Mouse (Mus musculus) bone marrow, adult 2 months (tissue): ENCODE data around the gene Rps6. TPM values are rescaled to one million over a fixed set of nuclear protein-coding genes. Genes with fewer than 3 reads are reported as not detected.
"Not testable (repeated sequence)": the region's sequence is repeated elsewhere in the genome, so short reads cannot be mapped to it uniquely, and the experiment has no call there.

Source experiments
- H3K27ac ChIP-seq: fragments of 200-500 bp; 2 replicates; pipeline ENCODE4 v1.5.1; 2012; ENCODE audit warnings: low read depth, mild to moderate bottlenecking, control low read depth, inconsistent platforms, low read length; ENCODE audit not compliant: control insufficient read depth, poor library complexity, insufficient read depth
- H3K4me1 ChIP-seq: fragments of 200-500 bp; 2 replicates; pipeline ENCODE4 v1.6.1; 2011; ENCODE audit warnings: low read length; ENCODE audit not compliant: control insufficient read depth, insufficient read depth
- H3K4me3 ChIP-seq: fragments of 200-500 bp; replicated peaks from 2 replicates; pipeline ENCODE3; 2011; ENCODE audit warnings: mild to moderate bottlenecking, low read depth, low read length, control low read depth; ENCODE audit not compliant: control insufficient read depth
- CTCF ChIP-seq: fragments of 200-500 bp; IDR thresholded peaks from 2 replicates; pipeline ENCODE4 v1.5.1; 2011; ENCODE audit warnings: low read length, control low read depth; ENCODE audit not compliant: control insufficient read depth, insufficient read depth
- POLR2A ChIP-seq: fragments of 200-500 bp; IDR thresholded peaks from 2 replicates; pipeline ENCODE4 v1.6.1; 2011; ENCODE audit warnings: low read depth, mild to moderate bottlenecking, control low read depth, low read length, borderline replicate concordance; ENCODE audit not compliant: control insufficient read depth
- WGBS: fragments of 180-500 bp; shearing (Covaris S2); methylation state at CpG from one replicate; pipeline ENCODE4 v1.1.7; 2018; 5-methylcytosine and 5-hydroxymethylcytosine counted together
- polyA plus RNA-seq: library from polyadenylated mRNA; stranded (reverse); fragments of >200 nt; gene quantifications from 2 replicates; pipeline ENCODE4 v1.2.4, GENCODE M21; 2011; ENCODE audit warnings: low replicate concordance; ENCODE audit not compliant: missing spikeins, insufficient read depth, insufficient read length

Gene Rps6
- polyA plus RNA-seq, 1 experiment, result 2,010 TPM

GRCm38 (mm10) chr4:86864087-86864486 is 6.9 kb upstream of the Rps6 start:
- WGBS, result 74% methylated on average over 5 of the region's 5 CpGs
- no peaks in the 10 kb centered on the region for H3K4me1 ChIP-seq
- no peak for TF ChIP-seq POLR2A
- TF ChIP-seq CTCF, result no peak
- H3K4me3 ChIP-seq, result no peak overlapping the region
- no peak overlapping the region for H3K27ac ChIP-seq

DNA sequence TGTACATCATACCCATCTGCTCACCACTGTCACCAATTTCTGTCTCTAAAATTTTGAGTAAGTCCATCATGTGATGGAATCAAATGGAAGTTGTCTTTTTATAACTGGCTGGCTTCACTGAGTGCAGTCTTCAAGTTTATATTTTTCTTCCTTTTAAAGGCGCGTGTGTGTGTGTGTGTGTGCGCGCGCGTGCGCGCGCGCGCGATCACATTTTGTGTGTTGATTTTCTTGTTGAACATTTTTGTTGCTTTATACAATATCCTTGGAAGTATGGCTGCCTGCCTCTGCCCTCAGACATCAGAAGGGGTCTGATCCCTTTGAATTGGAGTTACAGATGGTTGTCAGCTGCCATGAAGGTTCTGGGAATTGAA is 843 bp upstream of the Rps6 start:
- Histone ChIP-seq H3K4me1 (no peaks in the 10 kb centered on the region; the same call in 1 of the 2 replicates), H3K4me3 (peak overlapping the region; percentile 92), H3K27ac (no peak overlapping the region)
- 64% methylated on average over 12 of the region's 12 CpGs for WGBS
- TF ChIP-seq CTCF (no peak), POLR2A (no peak)

DNA sequence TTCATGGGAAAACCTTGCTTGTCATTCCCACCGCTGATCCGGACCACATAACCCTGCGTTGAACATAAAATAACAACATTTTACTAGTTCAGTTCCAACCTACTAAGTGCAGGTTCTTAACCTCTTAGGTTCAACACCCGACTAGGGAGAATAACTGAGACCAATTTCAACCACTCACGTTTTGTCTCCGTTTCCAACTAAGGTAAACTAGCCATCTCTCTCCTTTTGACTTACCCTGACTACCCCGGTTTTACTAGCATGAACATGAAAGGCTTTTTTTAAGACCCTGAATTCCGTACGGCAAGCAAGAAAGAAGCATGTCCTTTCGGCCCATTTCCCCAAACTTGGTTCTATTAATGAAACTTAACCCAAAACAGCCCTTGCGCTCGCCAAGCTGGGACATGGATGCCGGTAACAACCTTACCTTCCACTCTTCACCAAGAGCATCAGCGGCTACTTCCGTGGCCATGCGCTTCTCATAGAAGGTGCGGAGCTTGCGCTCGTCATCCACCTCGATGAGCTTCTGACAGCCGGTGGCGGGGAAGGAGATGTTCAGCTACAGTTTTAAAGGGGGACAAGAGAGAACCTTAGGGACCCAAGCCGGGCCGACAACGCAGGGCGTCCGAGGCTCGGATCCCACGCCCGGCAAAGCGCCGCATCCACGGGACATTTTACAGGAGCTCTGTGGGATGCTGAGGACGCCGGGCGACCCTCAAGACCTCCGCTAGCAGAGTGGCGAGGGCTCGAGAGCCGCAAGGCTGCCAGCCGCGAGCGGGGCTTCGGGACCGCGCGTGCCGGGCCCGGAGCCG is 704 bp downstream of the Rps6 start:
- peak overlapping the region; percentile 93 for H3K27ac ChIP-seq
- H3K4me1 ChIP-seq, result no peaks in the 10 kb centered on the region; the same call in 1 of the 2 replicates
- H3K4me3 ChIP-seq, result peak overlapping the region; percentile 69
- TF ChIP-seq CTCF (no peak), POLR2A (no peak)
- under 1% methylated on average over 50 of the region's 50 CpGs for WGBS

DNA sequence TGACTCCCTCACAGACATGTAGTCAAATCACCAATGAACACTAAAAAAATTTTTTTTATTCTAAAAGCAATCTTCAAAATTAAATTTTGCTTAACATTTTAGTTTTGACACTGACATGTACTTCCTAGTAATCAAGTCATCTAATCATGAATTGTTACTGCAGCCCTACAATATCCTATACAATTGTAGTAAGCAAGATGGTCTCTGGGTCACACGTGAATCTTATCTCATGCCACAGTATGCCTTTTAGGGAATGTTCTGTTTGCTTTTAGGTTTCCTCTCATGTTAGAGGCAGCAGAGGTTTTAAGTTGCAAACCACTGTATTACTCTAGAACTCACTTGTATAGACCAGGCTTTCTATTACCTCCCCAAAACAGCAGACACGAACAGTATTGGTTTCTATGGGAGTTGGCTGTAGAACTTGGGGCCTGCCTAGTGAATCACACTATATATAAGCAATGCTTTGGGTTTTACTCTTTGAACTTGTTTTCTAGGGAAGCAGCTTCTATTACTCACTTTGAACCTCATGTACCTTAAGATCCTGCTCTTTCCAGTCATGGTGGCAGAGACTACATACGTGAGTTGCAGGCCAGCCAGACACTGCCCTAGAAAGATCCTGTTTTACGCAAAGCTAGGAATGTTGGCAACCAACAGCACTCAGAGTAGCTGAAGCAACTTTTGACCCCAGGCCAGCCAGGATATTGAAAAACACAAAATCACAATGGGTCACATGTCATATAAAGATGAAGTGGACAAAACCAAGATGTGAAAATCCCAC is 4.2 kb downstream of the Rps6 start:
- Histone ChIP-seq H3K4me1 (no peaks in the 10 kb centered on the region; the same call in 1 of the 2 replicates), H3K4me3 (no peak overlapping the region), H3K27ac (no peak overlapping the region)
- TF ChIP-seq POLR2A (no peak), CTCF (no peak)
- WGBS, result 73% methylated on average over 4 of the region's 4 CpGs

DNA sequence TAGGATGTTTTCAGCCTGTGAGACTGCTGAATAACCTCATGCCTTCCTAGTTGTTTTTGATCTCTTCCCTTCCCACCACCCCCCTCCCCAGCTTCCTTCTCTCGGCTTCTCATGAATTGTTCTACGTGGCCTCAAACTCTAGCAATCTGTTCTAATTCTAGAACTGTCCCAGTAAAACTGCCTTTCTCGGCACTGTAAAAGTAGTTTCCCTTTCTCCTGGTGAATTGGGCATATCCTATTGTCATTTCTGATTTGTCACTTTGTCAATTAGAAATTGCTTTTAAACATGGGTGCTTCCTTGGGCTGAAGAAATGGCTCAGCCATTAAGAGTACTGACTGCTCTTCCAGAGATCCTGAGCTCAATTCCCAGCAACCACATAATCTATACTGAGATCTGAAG is 5.2 kb downstream of the Rps6 start:
- Histone ChIP-seq H3K4me1 (no peaks in the 10 kb centered on the region; the same call in 1 of the 2 replicates), H3K27ac (no peak overlapping the region), H3K4me3 (no peak overlapping the region)
- no peak for TF ChIP-seq POLR2A
- no peak for TF ChIP-seq CTCF
- 59% methylated on average over 3 of the region's 3 CpGs for WGBS

- WGBS, result 74% methylated on average over 2 of the region's 2 CpGs
Observed at GRCm38 (mm10) chr4:86851331-86851730, 5.9 kb downstream of the Rps6 start.

DNA sequence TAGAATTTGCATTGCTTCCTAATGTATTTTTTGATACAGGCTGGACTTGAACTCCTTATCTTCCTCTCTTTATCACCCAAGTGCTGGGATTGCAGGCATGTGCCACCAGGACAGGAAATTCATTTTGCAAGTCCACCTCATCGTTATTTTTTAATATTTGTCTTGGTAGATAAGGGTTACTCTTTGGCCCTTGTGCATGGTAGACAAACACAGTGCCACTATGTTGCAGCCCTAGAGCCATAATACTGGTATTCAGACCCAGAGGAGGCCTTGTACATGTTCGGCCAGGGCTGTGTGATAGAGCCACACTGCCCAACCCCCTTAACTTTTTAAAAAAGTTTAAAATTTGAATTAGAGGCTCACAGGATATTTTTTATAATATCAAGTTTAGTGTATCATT is 10.0 kb downstream of the Rps6 start:
- Histone ChIP-seq H3K4me1 (no peaks in the 10 kb centered on the region), H3K4me3 (no peak overlapping the region), H3K27ac (no peak overlapping the region)
- WGBS, result 66% methylated on average over 2 of the region's 2 CpGs
- TF ChIP-seq POLR2A, result no peak
- no peak for TF ChIP-seq CTCF

More at GRCm38 (mm10) chr4:86851331-86851730, 5.9 kb downstream of the Rps6 start:
- Histone ChIP-seq H3K27ac (no peak overlapping the region), H3K4me3 (no peak overlapping the region), H3K4me1 (no peaks in the 10 kb centered on the region; the same call in 1 of the 2 replicates)
- TF ChIP-seq POLR2A (no peak), CTCF (no peak)

GRCm38 (mm10) chr4:86845384-86845783 is 11.8 kb downstream of the Rps6 start:
- H3K27ac ChIP-seq, result no peak overlapping the region
- 91% methylated on average over 3 of the region's 3 CpGs for WGBS
- no peaks in the 10 kb centered on the region for H3K4me1 ChIP-seq
- H3K4me3 ChIP-seq, result no peak overlapping the region
- no peak for TF ChIP-seq POLR2A
- TF ChIP-seq CTCF, result no peak

- not testable (repeated sequence) for H3K4me1 ChIP-seq, H3K27ac ChIP-seq, H3K4me3 ChIP-seq
- 88% methylated on average over 2 of the region's 2 CpGs for WGBS
Observed at GRCm38 (mm10) chr4:86841141-86841540, 16.1 kb downstream of the Rps6 start.
